Mouse (Mus musculus) midbrain, embryonic 12.5 days (tissue): Measurements from ENCODE around the gene Izumo1r. TPM values are rescaled to one million over a fixed set of nuclear protein-coding genes. Genes with fewer than 3 reads are reported as not detected.

Experiments
- ATAC-seq: fragments of 200-750 bp; cut with Nextera tagmentation; 2 replicates; pipeline ENCODE4 v1.8.0; 2017; ENCODE audit warnings: low read depth, moderate TSS enrichment, moderate library complexity; ENCODE audit not compliant: low FRiP score
- H3K27ac ChIP-seq: fragments of 300-500 bp; sonication (generic); replicated peaks from 2 replicates; pipeline ENCODE4 v1.5.1; 2016; ENCODE audit warnings: mild to moderate bottlenecking
- H3K27me3 ChIP-seq: fragments of 300-500 bp; sonication (generic); 2 replicates; pipeline ENCODE4 v1.6.1; 2016; ENCODE audit warnings: mild to moderate bottlenecking
- H3K36me3 ChIP-seq: fragments of 300-500 bp; sonication (generic); 2 replicates; pipeline ENCODE4 v1.6.1; 2016
- H3K4me1 ChIP-seq: fragments of 300-500 bp; sonication (generic); 2 replicates; pipeline ENCODE4 v1.6.1; 2016
- H3K4me2 ChIP-seq: fragments of 300-500 bp; sonication (generic); replicated peaks from 2 replicates; pipeline ENCODE4 v1.6.1; 2016; ENCODE audit warnings: mild to moderate bottlenecking, moderate library complexity
- H3K4me3 ChIP-seq: fragments of 300-500 bp; sonication (generic); 2 replicates; pipeline ENCODE4 v1.5.1; 2016; ENCODE audit warnings: mild to moderate bottlenecking
- H3K9ac ChIP-seq: fragments of 300-500 bp; sonication (generic); replicated peaks from 2 replicates; pipeline ENCODE4 v1.6.1; 2016; ENCODE audit warnings: mild to moderate bottlenecking, moderate library complexity
- H3K9me3 ChIP-seq: fragments of 300-500 bp; sonication (generic); 2 replicates; pipeline ENCODE4 v1.6.1; 2016; ENCODE audit warnings: mild to moderate bottlenecking
- WGBS: fragments of 180-500 bp; shearing (Covaris S2); methylation state at CpG from one replicate; pipeline ENCODE4 v1.1.7; 2016; 5-methylcytosine and 5-hydroxymethylcytosine counted together
- polyA plus RNA-seq: library from polyadenylated mRNA; unstranded; fragments of >200 nt; fragmentation: Nextera tagmentation; extraction: Ambion mirVana; gene quantifications from 2 replicates; pipeline ENCODE4 v1.2.1, GENCODE M21; 2016

Izumo1r gene
- polyA plus RNA-seq: not detected in 2 replicates

DNA sequence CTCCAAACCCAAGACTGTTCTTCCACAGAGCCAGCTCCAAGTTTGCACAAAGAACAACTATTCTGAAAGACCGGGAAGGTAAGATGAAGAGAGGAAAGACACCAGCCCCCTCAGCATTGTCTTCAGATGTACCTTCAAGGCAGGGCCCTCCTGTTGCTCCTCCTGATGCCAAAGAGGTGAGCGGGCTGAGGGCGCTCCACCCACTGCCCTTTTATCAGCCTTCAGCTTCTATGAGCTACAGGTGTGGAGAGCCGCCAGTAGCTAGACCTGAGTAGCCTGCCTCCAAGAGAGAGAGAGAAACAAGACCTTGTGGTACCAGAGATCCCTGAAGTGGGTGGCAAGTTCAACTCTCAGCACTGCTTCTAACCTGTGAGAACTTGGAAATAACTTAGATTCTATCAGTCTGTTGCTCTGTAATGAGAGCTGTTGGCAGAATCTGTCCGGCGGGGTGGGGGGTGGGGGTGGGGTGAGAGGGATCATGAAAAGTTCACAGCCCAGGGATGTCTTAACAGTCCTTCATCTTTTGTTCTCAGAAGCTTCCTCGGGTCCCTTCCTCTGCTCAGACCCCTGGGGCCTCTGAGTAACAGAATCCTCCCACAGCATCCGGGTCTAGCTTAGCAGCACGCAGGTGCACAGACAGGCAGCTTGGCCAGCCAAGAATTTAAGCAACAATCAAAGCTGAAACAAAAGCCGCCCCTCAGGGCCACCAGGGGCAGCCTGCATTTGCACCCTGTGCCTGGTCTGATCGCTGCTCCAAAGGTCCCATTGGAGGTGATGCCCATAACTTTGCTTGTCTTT, at the start of gene Izumo1r:
TSS of gene Izumo1r (minus strand) at position 369 of the 798 bp plus-strand sequence.
- no peaks in the 10 kb centered on the region for H3K36me3 ChIP-seq
- no peak for ATAC-seq
- no peak within 1 kb of the TSS for H3K27ac ChIP-seq
- no peak within 1 kb of the TSS for H3K4me3 ChIP-seq
- H3K4me2 ChIP-seq: no peak within 1 kb of the TSS
- peaks cover 20% of the 10 kb centered on the region for H3K4me1 ChIP-seq
- no peak within 1 kb of the TSS for H3K9ac ChIP-seq
- H3K27me3 ChIP-seq: no peaks in the 10 kb centered on the region
- no peaks in the 10 kb centered on the region for H3K9me3 ChIP-seq
- 36% methylated on average over 11 of the region's 11 CpGs for WGBS

- no peak overlapping the region for H3K4me3 ChIP-seq
- no peak overlapping the region for H3K9ac ChIP-seq
- H3K27me3 ChIP-seq: no peaks in the 10 kb centered on the region
- no peaks in the 10 kb centered on the region for H3K36me3 ChIP-seq
- ATAC-seq: no peak
- H3K27ac ChIP-seq: 0 out of 2 replicates have a peak overlapping the region, but pooled peaks have one; percentile 3
- H3K9me3 ChIP-seq: peaks cover 4% of the 10 kb centered on the region; the same call in 1 of the 2 replicates
- H3K4me1 ChIP-seq: peaks cover 4% of the 10 kb centered on the region; the same call in 1 of the 2 replicates
- no peak overlapping the region for H3K4me2 ChIP-seq
- WGBS: 49% methylated on average over 5 of the region's 5 CpGs
Observed at GRCm38 (mm10) chr9:14951072-14951471, 47.3 kb upstream of the Izumo1r start.

GRCm38 (mm10) chr9:14948843-14949242, 45.1 kb upstream of the Izumo1r start:
- 45% methylated on average over 5 of the region's 5 CpGs for WGBS
- H3K36me3 ChIP-seq: no peaks in the 10 kb centered on the region
- no peak overlapping the region for H3K9ac ChIP-seq
- ATAC-seq: peak; percentile 93
- no peak overlapping the region for H3K4me3 ChIP-seq
- H3K27ac ChIP-seq: no peak overlapping the region
- no peak overlapping the region for H3K4me2 ChIP-seq
- no peaks in the 10 kb centered on the region for H3K27me3 ChIP-seq
- peaks cover 4% of the 10 kb centered on the region; the same call in 1 of the 2 replicates for H3K4me1 ChIP-seq
- peaks cover 4% of the 10 kb centered on the region; the same call in 1 of the 2 replicates for H3K9me3 ChIP-seq

- H3K27me3 ChIP-seq: no peaks in the 10 kb centered on the region
- no peak for ATAC-seq
- H3K9ac ChIP-seq: no peak overlapping the region
Observed at GRCm38 (mm10) chr9:14946677-14947076, 42.9 kb upstream of the Izumo1r start.

DNA sequence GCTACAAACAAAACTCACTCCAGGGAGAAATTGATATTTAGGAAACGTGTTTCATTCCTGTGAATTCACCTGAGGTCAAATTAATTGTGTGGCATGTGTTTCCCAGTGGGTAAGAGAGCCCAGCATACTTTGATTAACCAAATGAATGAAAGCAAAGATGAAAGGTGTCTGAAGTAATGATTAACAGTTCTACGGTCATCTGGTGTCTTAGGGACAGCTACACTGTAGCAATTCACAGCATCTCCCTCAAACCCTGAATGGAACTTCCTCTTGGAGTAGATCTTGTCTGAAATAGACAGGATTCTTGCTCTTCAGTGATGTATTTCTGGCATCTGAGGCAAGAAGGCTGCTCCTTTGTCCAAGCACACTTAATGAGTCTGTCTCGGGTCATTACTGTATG, 42.2 kb upstream of the Izumo1r start:
- WGBS: 70% methylated on average over 3 of the region's 3 CpGs
- Histone ChIP-seq H3K9ac (no peak overlapping the region), H3K4me3 (no peak overlapping the region), H3K36me3 (no peaks in the 10 kb centered on the region), H3K27ac (no peak overlapping the region), H3K4me2 (no peak overlapping the region), H3K4me1 (peaks cover 5% of the 10 kb centered on the region; the same call in 1 of the 2 replicates), H3K27me3 (no peaks in the 10 kb centered on the region), H3K9me3 (peaks cover 4% of the 10 kb centered on the region; the same call in 1 of the 2 replicates)
- ATAC-seq: no peak

More at GRCm38 (mm10) chr9:14946677-14947076, 42.9 kb upstream of the Izumo1r start:
- Histone ChIP-seq H3K4me1 (peaks cover 6% of the 10 kb centered on the region; the same call in 1 of the 2 replicates), H3K9me3 (peaks cover 4% of the 10 kb centered on the region; the same call in 1 of the 2 replicates), H3K4me3 (no peak overlapping the region), H3K27ac (no peak overlapping the region), H3K36me3 (no peaks in the 10 kb centered on the region), H3K4me2 (no peak overlapping the region)
- 78% methylated on average over 4 of the region's 4 CpGs for WGBS

GRCm38 (mm10) chr9:14942143-14942720, 38.5 kb upstream of the Izumo1r start:
- Histone ChIP-seq H3K27ac (no peak overlapping the region), H3K9ac (no peak overlapping the region), H3K4me2 (no peak overlapping the region), H3K36me3 (no peaks in the 10 kb centered on the region), H3K27me3 (no peaks in the 10 kb centered on the region), H3K9me3 (no peaks in the 10 kb centered on the region), H3K4me1 (0 out of 2 replicates have a peak, but pooled peaks cover 2% of the 10 kb centered on the region), H3K4me3 (no peak overlapping the region)
- no peak for ATAC-seq
- 38% methylated on average over 3 of the region's 3 CpGs for WGBS

DNA sequence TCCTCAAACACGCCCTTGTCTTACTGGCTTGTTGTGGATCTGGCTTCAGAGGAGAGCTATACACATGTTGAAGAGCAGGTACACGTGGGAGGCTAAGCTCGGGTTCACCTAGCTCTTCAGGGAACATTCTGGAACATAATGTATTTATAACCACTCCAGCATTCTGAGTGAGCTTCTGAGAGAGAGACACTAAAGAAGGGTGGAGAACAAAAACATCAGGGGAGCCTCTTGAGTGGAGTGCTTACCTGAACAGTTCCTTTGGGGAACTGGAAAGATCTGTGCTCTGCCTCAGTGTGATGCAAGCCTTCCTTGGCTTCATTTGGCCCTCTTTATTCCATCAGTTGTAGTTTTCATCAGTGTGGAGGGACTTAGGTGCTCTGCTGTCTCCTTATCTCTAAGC, 35.9 kb upstream of the Izumo1r start:
- Histone ChIP-seq H3K4me3 (no peak overlapping the region), H3K27me3 (no peaks in the 10 kb centered on the region), H3K4me1 (0 out of 2 replicates have a peak, but pooled peaks cover 2% of the 10 kb centered on the region), H3K27ac (no peak overlapping the region), H3K9ac (no peak overlapping the region), H3K36me3 (no peaks in the 10 kb centered on the region), H3K9me3 (no peaks in the 10 kb centered on the region), H3K4me2 (no peak overlapping the region)
- no peak for ATAC-seq
- 79% methylated on average over 3 of the region's 3 CpGs for WGBS

GRCm38 (mm10) chr9:14937308-14937707, 33.6 kb upstream of the Izumo1r start:
- Histone ChIP-seq H3K9ac (no peak overlapping the region), H3K9me3 (no peaks in the 10 kb centered on the region), H3K4me3 (no peak overlapping the region), H3K4me2 (no peak overlapping the region), H3K4me1 (0 out of 2 replicates have a peak, but pooled peaks cover under 1% of the 10 kb centered on the region), H3K27ac (no peak overlapping the region), H3K27me3 (no peaks in the 10 kb centered on the region), H3K36me3 (no peaks in the 10 kb centered on the region)
- ATAC-seq: no peak
- WGBS: 93% methylated on average over 1 of the region's 1 CpGs

- H3K4me3 ChIP-seq: no peak overlapping the region
- H3K27me3 ChIP-seq: no peaks in the 10 kb centered on the region
- H3K36me3 ChIP-seq: no peaks in the 10 kb centered on the region
- WGBS: 47% methylated on average over 2 of the region's 2 CpGs
- no peak overlapping the region for H3K27ac ChIP-seq
- no peak overlapping the region for H3K9ac ChIP-seq
- no peak for ATAC-seq
- H3K4me1 ChIP-seq: no peaks in the 10 kb centered on the region
- no peaks in the 10 kb centered on the region for H3K9me3 ChIP-seq
- H3K4me2 ChIP-seq: no peak overlapping the region
Observed at GRCm38 (mm10) chr9:14934851-14935250, 31.1 kb upstream of the Izumo1r start.

- H3K4me2 ChIP-seq: no peak overlapping the region
- no peaks in the 10 kb centered on the region for H3K36me3 ChIP-seq
- no peak overlapping the region for H3K4me3 ChIP-seq
- WGBS: 80% methylated on average over 7 of the region's 7 CpGs
- H3K27me3 ChIP-seq: no peaks in the 10 kb centered on the region
- ATAC-seq: no peak
- H3K9ac ChIP-seq: no peak overlapping the region
- H3K27ac ChIP-seq: no peak overlapping the region
- no peaks in the 10 kb centered on the region for H3K4me1 ChIP-seq
- no peaks in the 10 kb centered on the region for H3K9me3 ChIP-seq
Observed at GRCm38 (mm10) chr9:14931943-14932342, 28.2 kb upstream of the Izumo1r start.

GRCm38 (mm10) chr9:14931211-14931610, 27.5 kb upstream of the Izumo1r start:
- H3K4me1 ChIP-seq: no peaks in the 10 kb centered on the region
- H3K9me3 ChIP-seq: no peaks in the 10 kb centered on the region
- 87% methylated on average over 8 of the region's 8 CpGs for WGBS
- no peaks in the 10 kb centered on the region for H3K27me3 ChIP-seq
- ATAC-seq: no peak
- H3K4me2 ChIP-seq: no peak overlapping the region
- no peak overlapping the region for H3K4me3 ChIP-seq
- no peak overlapping the region for H3K27ac ChIP-seq
- H3K9ac ChIP-seq: no peak overlapping the region
- H3K36me3 ChIP-seq: no peaks in the 10 kb centered on the region

GRCm38 (mm10) chr9:14926593-14926992, 22.8 kb upstream of the Izumo1r start:
- peaks cover 4% of the 10 kb centered on the region for H3K4me1 ChIP-seq
- H3K4me3 ChIP-seq: no peak overlapping the region
- H3K9ac ChIP-seq: no peak overlapping the region
- 60% methylated on average over 1 of the region's 1 CpGs for WGBS
- H3K27ac ChIP-seq: no peak overlapping the region
- H3K27me3 ChIP-seq: no peaks in the 10 kb centered on the region
- H3K36me3 ChIP-seq: no peaks in the 10 kb centered on the region
- H3K9me3 ChIP-seq: no peaks in the 10 kb centered on the region
- no peak for ATAC-seq
- H3K4me2 ChIP-seq: no peak overlapping the region
